Mouse (Mus musculus) ES-Bruce4 (cell line): Measurements from ENCODE around the gene Sphk2. TPM values are rescaled to one million over a fixed set of nuclear protein-coding genes. Genes with fewer than 3 reads are reported as not detected.
A peak's percentile ranks its signal among the peaks of the same experiment; 100 is the strongest.

Experiments
- H3K27ac ChIP-seq: 2 replicates; pipeline ENCODE4 v1.5.1; 2012; ENCODE audit warnings: low read length, inconsistent platforms; ENCODE audit not compliant: insufficient read depth
- H3K27me3 ChIP-seq: 2 replicates; pipeline ENCODE4 v1.6.1; 2012; ENCODE audit warnings: mild to moderate bottlenecking, low read length, inconsistent platforms; ENCODE audit not compliant: control insufficient read depth, poor library complexity, insufficient read depth, severe bottlenecking
- H3K36me3 ChIP-seq: 2 replicates; pipeline ENCODE4 v1.6.1; 2012; ENCODE audit warnings: inconsistent platforms, mild to moderate bottlenecking, low read length, moderate library complexity; ENCODE audit not compliant: control insufficient read depth, poor library complexity, insufficient read depth, severe bottlenecking
- H3K4me1 ChIP-seq: one replicate; pipeline ENCODE4 v1.8.1; 2011; ENCODE audit warnings: low read length; ENCODE audit not compliant: control insufficient read depth, insufficient read depth
- H3K4me3 ChIP-seq: 2 replicates; pipeline ENCODE4 v1.5.1; 2011; ENCODE audit warnings: low read depth, mild to moderate bottlenecking, low read length
- H3K9ac ChIP-seq: 2 replicates; pipeline ENCODE4 v1.6.1; 2012; ENCODE audit warnings: low read depth, mild to moderate bottlenecking, inconsistent platforms; ENCODE audit not compliant: poor library complexity, severe bottlenecking
- H3K9me3 ChIP-seq: replicated peaks from 2 replicates; pipeline ENCODE4 v1.6.1; 2012; ENCODE audit warnings: mild to moderate bottlenecking, low read length, inconsistent platforms; ENCODE audit not compliant: control insufficient read depth, poor library complexity, insufficient read depth, severe bottlenecking
- CTCF ChIP-seq: IDR thresholded peaks from one replicate; pipeline ENCODE4 v1.8.1; 2011; ENCODE audit warnings: low read depth, low read length
- EP300 ChIP-seq: IDR thresholded peaks from 2 replicates; pipeline ENCODE4 v1.6.1; 2011; ENCODE audit warnings: low read depth, low read length; ENCODE audit not compliant: insufficient read depth
- POLR2A ChIP-seq: IDR thresholded peaks from one replicate; pipeline ENCODE4 v1.8.1; 2011; ENCODE audit warnings: low read length; ENCODE audit not compliant: insufficient read depth
- polyA plus RNA-seq: library from polyadenylated mRNA; stranded (reverse); fragments of >200 nt; gene quantifications from 2 replicates; pipeline ENCODE4 v1.2.4, GENCODE M21; 2011; ENCODE audit warnings: low read depth; ENCODE audit not compliant: missing spikeins, insufficient read depth, insufficient read length

The Sphk2 gene
- polyA plus RNA-seq, 1 experiment = 10.4 TPM

- Histone ChIP-seq H3K9me3 (no peaks in the 10 kb centered on the region), H3K27me3 (no peaks in the 10 kb centered on the region), H3K36me3 (peaks cover 32% of the 10 kb centered on the region), H3K4me3 (peak overlapping the region; percentile 93), H3K9ac (peak overlapping the region; percentile 90), H3K4me1 (no peaks in the 10 kb centered on the region), H3K27ac (no peak overlapping the region; the same call in 1 of the 2 replicates)
- TF ChIP-seq POLR2A = no peak
- no peak for TF ChIP-seq CTCF
- no peak for TF ChIP-seq EP300
Measured at GRCm38 (mm10) chr7:45719738-45720412, 2.1 kb upstream of the Sphk2 start.

GRCm38 (mm10) chr7:45719180-45719579, 1.4 kb upstream of the Sphk2 start:
- no peaks in the 10 kb centered on the region for H3K27me3 ChIP-seq
- H3K36me3 ChIP-seq = peaks cover 32% of the 10 kb centered on the region
- H3K27ac ChIP-seq = no peak overlapping the region
- TF ChIP-seq EP300 (no peak), POLR2A (no peak)
- H3K9me3 ChIP-seq = no peaks in the 10 kb centered on the region
- peak overlapping the region; percentile 93 for H3K4me3 ChIP-seq
- H3K4me1 ChIP-seq = no peaks in the 10 kb centered on the region
- H3K9ac ChIP-seq = peak overlapping the region; percentile 90

DNA sequence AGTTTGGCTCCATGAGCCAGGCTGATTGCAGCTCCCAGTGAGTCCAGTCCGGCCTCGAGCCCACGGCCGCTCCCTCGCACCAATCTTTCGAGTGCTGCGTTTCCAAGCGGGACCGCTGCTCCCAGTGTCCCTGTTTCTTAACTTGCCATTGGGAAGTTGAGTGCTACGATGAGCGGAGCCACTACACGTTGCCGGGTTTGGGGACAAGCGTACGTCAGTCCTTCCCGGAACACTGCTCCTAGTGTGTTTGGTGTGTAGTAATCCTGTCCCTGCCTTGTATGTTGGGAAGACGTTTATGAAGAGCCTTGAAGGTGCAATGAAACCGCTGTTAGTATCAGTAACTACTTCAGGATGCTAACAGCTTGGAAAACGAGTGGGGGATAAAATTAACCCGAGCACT, 529 bp upstream of the Sphk2 start:
- Histone ChIP-seq H3K27ac (peak overlapping the region; percentile 45), H3K9ac (peak overlapping the region; percentile 90), H3K27me3 (no peaks in the 10 kb centered on the region), H3K9me3 (no peaks in the 10 kb centered on the region), H3K4me1 (no peaks in the 10 kb centered on the region), H3K4me3 (peak overlapping the region; percentile 93), H3K36me3 (peaks cover 28% of the 10 kb centered on the region)
- no peak for TF ChIP-seq POLR2A
- no peak for TF ChIP-seq EP300

DNA sequence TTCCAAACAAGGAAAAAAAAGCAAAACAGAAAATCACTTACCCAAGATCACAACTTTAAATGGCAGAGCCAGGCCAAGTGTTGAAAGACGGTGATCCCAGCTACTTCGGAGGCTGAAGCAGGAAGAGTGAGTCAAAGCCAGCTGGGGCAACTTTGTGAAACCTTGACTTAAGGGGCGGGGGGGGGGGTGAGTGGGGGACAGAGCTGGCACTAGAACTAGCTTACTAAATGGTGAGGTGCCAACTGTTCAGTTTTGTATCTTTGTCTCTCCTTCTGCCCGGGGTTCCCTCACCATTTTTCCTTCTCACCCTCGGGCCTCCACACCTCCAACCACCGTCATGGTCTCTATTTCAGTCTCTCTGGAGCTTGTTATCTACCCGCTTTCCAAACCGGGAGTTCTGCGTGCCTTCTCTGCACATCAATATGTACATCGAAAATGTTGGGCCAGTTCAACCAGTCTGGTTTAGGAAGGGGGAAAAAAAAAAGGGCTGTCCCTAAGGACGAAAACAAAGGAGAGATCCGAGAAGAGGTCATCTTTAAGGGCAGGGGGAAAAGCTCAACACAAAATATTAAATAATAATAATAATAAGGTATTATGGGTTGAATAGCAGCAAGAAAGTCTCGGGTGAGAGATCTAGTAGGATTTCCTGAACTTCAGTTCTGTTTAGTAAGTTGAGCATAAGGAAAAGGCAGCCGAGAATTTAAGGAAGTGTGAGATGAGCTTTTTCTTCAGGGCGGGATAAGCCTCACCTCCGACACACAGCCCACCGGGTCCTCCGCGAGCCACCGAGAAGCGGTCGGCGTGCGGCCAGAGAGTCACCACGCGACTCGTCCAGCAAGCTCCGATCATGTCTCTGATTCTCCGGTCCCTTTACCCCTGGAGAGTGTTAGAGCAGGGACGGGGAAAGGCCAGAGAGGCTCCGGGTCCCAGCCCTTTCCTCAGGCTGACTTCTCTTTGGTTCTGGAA, 567 bp downstream of the Sphk2 start:
- H3K4me1 ChIP-seq = no peaks in the 10 kb centered on the region
- no peak overlapping the region for H3K27ac ChIP-seq
- peak overlapping the region; percentile 57 for H3K9ac ChIP-seq
- no peak for TF ChIP-seq POLR2A
- no peak for TF ChIP-seq CTCF
- no peak for TF ChIP-seq EP300
- H3K4me3 ChIP-seq = peak overlapping the region; percentile 88
- H3K27me3 ChIP-seq = no peaks in the 10 kb centered on the region
- peaks cover 33% of the 10 kb centered on the region for H3K36me3 ChIP-seq
- H3K9me3 ChIP-seq = no peaks in the 10 kb centered on the region

DNA sequence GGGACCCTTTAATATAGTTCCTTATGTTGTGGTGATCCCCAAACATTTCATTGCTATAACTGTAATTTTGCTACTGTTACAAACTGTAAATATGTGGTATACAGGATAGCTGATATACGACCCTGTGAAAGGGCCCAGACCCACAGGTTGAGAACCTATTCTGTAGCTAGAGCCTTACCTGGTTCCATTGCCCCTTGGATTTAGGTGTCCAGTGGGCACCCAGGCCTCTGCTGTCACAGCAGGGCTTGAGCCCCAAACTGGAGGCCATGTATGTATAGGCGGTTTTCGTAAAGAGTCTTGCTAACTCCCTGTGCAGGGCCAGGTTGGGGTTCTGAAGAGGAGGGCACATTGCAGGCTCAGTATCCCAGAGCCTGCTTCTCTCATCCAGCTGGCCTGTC, 1.3 kb downstream of the Sphk2 start:
- no peak overlapping the region for H3K4me3 ChIP-seq
- no peaks in the 10 kb centered on the region for H3K9me3 ChIP-seq
- no peak overlapping the region for H3K27ac ChIP-seq
- 0 out of 2 replicates have a peak overlapping the region, but pooled peaks have one; percentile 57 for H3K9ac ChIP-seq
- H3K27me3 ChIP-seq = no peaks in the 10 kb centered on the region
- TF ChIP-seq EP300 (no peak), POLR2A (no peak), CTCF (no peak)
- peaks cover 29% of the 10 kb centered on the region for H3K36me3 ChIP-seq
- no peaks in the 10 kb centered on the region for H3K4me1 ChIP-seq
